Mouse (Mus musculus) embryonic fibroblast, embryonic 13.5 days (primary cell): ENCODE data around the gene Alyref.

Experiments used
- CTCF ChIP-seq: IDR thresholded peaks from 2 replicates; pipeline ENCODE4 v1.5.1; 2011; ENCODE audit warnings: mild to moderate bottlenecking, control low read depth, low read length, moderate library complexity, borderline replicate concordance; ENCODE audit not compliant: insufficient read depth
- POLR2A ChIP-seq: IDR thresholded peaks from 2 replicates; pipeline ENCODE4 v1.6.1; 2011; ENCODE audit warnings: low read depth, mild to moderate bottlenecking, control low read depth, low read length, moderate library complexity

- TF ChIP-seq CTCF (no peak), POLR2A (peak; percentile 71)
These were observed 48.8 kb downstream of the Alyref start, which contains the start of gene Mcrip1 for GRCm38 (mm10) chr11:120549168-120549945.
